9 mouse cellular contexts compared by ENCODE assay signal in genomic region chr17:73808431-73808830, GRCm38 (mm10). TPM values are rescaled to one million over a fixed set of nuclear protein-coding genes. Genes with fewer than 3 reads are reported as not detected.
DNase-seq lines count a peak whose midpoint lies in the region; TF ChIP-seq lines count a peak whose summit lies in the region.
"Had no signal": no experiment of that assay in that cellular context is flagged by ENCODE, and none has a peak within 500 bp of the region (broad histone marks: within the 10 kb centered on the region; RNA-seq: fewer than 3 reads in every experiment).

No protein-coding gene starts in this region.

- WGBS in olfactory bulb, adult 2 months, result 66% methylated on average over 6 of the region's 6 CpGs

- peak; percentile 10; the same call in 1 of the 2 replicates for TF ChIP-seq CTCF in left cerebral cortex, adult 2 months (IDR thresholded peaks at IDR 0.05)
- no peak for TF ChIP-seq CTCF in olfactory bulb, adult 2 months (IDR thresholded peaks at IDR 0.05; ENCODE audit: insufficient read depth, low read depth, low read length)

- H3K27ac ChIP-seq in left cerebral cortex, adult 2 months, result 0 out of 2 replicates have a peak overlapping the region, but pooled peaks have one; percentile 4
- 0 out of 2 replicates have a peak overlapping the region, but pooled peaks have one; percentile 36 for H3K27ac ChIP-seq in olfactory bulb, adult 2 months (ENCODE audit: insufficient read depth, low read depth, low read length)
- H3K27ac ChIP-seq: heart, embryonic 15.5 days had no signal

- intact Hi-C loops in left cerebral cortex, adult 2 months (cut with DNase I), result no loop called here
- intact Hi-C loops in left cerebral cortex, postnatal 36 days (cut with DNase I), result no loop called here

- no peak overlapping the region for H3K4me3 ChIP-seq in left cerebral cortex, adult 2 months
- H3K4me3 ChIP-seq in olfactory bulb, adult 2 months (ENCODE audit: insufficient read depth, low read depth, low read length), result no peak overlapping the region
- H3K4me3 ChIP-seq: heart, embryonic 15.5 days had no signal

- H3K4me1 ChIP-seq in olfactory bulb, adult 2 months (ENCODE audit: control insufficient read depth, insufficient read depth, low read length), result peaks cover 18% of the 10 kb centered on the region

- DNase-seq in left cerebral cortex, adult 2 months (ENCODE audit: extremely low spot score in 1 of 2, low spot score in 2 of 2), result no peak
- no peak for DNase-seq in left cerebral cortex, postnatal 36 days (ENCODE audit: low spot score in 2 of 2)
- peak; percentile 44 for DNase-seq in kidney, adult 18-20 months
- peak; percentile 53 to 63 for DNase-seq in layer of hippocampus, postnatal 36 days
- no peak for DNase-seq in retina, postnatal 1 day
- DNase-seq in urinary bladder, adult 2 months (ENCODE audit: low spot score), result no peak
- no peak for DNase-seq in ovary, postnatal 10 days (ENCODE audit: low spot score)

- TF ChIP-seq POLR2A in olfactory bulb, adult 2 months (IDR thresholded peaks at IDR 0.05; ENCODE audit: insufficient read depth, low read depth, low read length), result no peak

RNA-seq across cellular contexts. Expression of gene Ehd3, which starts 4.5 kb away (rescaled TPM):
- 10 to 100 TPM; 73.5 to 89.4 TPM for total RNA-seq in left cerebral cortex, adult 2 months (2021)
- 10 to 100 TPM; 81.7 to 82.3 TPM for total RNA-seq in left cerebral cortex, postnatal 36 days (2021)
- 100 to 1,000 TPM; 133 to 146 TPM for total RNA-seq in layer of hippocampus, postnatal 36 days (2021)
- not detected in 2 replicates for polyA plus RNA-seq in olfactory bulb, adult 2 months (2012; ENCODE audit: insufficient read depth, insufficient read length, low replicate concordance, missing spikeins)
- polyA plus RNA-seq in urinary bladder, adult 2 months (2012; rRNA removed), result 5.9 and 7.2 TPM in 2 replicates

Comparison
In these comparisons a context has a peak if more than half of its experiments do, and no peak if none do; other contexts are left out.
1. DNase-seq: peak in kidney, adult 18-20 months (single experiment) and layer of hippocampus, postnatal 36 days (2 of 2); none in left cerebral cortex, adult 2 months (0 of 2), left cerebral cortex, postnatal 36 days (0 of 2), retina, postnatal 1 day (single experiment), urinary bladder, adult 2 months (single experiment) and ovary, postnatal 10 days (single experiment).